Comparison of ENCODE assay signal across 24 mouse cellular contexts in genomic region chr3:33544161-33544560, GRCm38 (mm10).
DNase-seq lines count a peak whose midpoint lies in the region; ATAC-seq and TF ChIP-seq lines count a peak whose summit lies in the region.
"Had no signal": no experiment of that assay in that cellular context is flagged by ENCODE, and none has a peak within 500 bp of the region (broad histone marks: within the 10 kb centered on the region; RNA-seq: fewer than 3 reads in every experiment).

No protein-coding gene starts in this region.

- no peak overlapping the region for H3K4me3 ChIP-seq in liver, adult 2 months (ENCODE audit: insufficient read depth, low read depth, low read length)
- H3K4me3 ChIP-seq in liver, postnatal 0 days (ENCODE audit: low read depth, low read length): no peak overlapping the region
- H3K4me3 ChIP-seq: embryonic facial prominence, embryonic 10.5 days; embryonic facial prominence, embryonic 12.5 days; forebrain, embryonic 13.5 days; forebrain, embryonic 15.5 days had no signal

- 54% methylated on average over 1 of the region's 1 CpGs for WGBS in liver, adult 2 months
- WGBS in liver, postnatal 0 days (ENCODE audit: insufficient replicate concordance): 69% methylated on average over 1 of the region's 1 CpGs

- H3K9ac ChIP-seq in liver, adult 2 months (ENCODE audit: low read depth, low read length): no peak overlapping the region
- no peak overlapping the region for H3K9ac ChIP-seq in liver, postnatal 0 days (replicated peaks)
- H3K9ac ChIP-seq: embryonic facial prominence, embryonic 12.5 days; forebrain, embryonic 13.5 days; forebrain, embryonic 15.5 days had no signal

- no peak for TF ChIP-seq EP300 in liver, postnatal 0 days (IDR thresholded peaks at IDR 0.05; ENCODE audit: low read depth)

- H3K27ac ChIP-seq in liver, adult 2 months (replicated peaks; ENCODE audit: insufficient read depth, low read depth, low read length): no peak overlapping the region
- no peak overlapping the region for H3K27ac ChIP-seq in liver, postnatal 0 days (ENCODE audit: low read depth)
- H3K27ac ChIP-seq: embryonic facial prominence, embryonic 10.5 days; embryonic facial prominence, embryonic 12.5 days; forebrain, embryonic 13.5 days; forebrain, embryonic 15.5 days had no signal

- no peak for ATAC-seq in liver, postnatal 0 days
- ATAC-seq in inflammation-experienced regulatory T-cells, adult 6 months: no peak
- ATAC-seq: activated CD4-positive, CD25-positive, alpha-beta regulatory T cell, adult 4 months; CD4-positive, CD25-positive, alpha-beta regulatory T cell, adult 4 months; forebrain, embryonic 13.5 days; forebrain, embryonic 15.5 days; Patski had no signal

- no peaks in the 10 kb centered on the region for H3K36me3 ChIP-seq in liver, adult 2 months (ENCODE audit: control insufficient read depth, insufficient read depth, low read length)
- H3K36me3 ChIP-seq in liver, postnatal 0 days (replicated peaks; ENCODE audit: insufficient read depth, low read length): no peaks in the 10 kb centered on the region
- H3K36me3 ChIP-seq: embryonic facial prominence, embryonic 10.5 days; embryonic facial prominence, embryonic 12.5 days; forebrain, embryonic 15.5 days; G1E had no signal

- H3K79me2 ChIP-seq in liver, adult 2 months (ENCODE audit: control insufficient read depth, insufficient read depth, low read length): no peaks in the 10 kb centered on the region

- no peak overlapping the region for H3K4me2 ChIP-seq in liver, postnatal 0 days (ENCODE audit: low read depth, low read length)
- H3K4me2 ChIP-seq: embryonic facial prominence, embryonic 12.5 days; forebrain, embryonic 13.5 days; forebrain, embryonic 15.5 days had no signal

- no peaks in the 10 kb centered on the region for H3K27me3 ChIP-seq in liver, adult 2 months (ENCODE audit: control insufficient read depth, insufficient read depth, low read length)
- no peaks in the 10 kb centered on the region for H3K27me3 ChIP-seq in liver, postnatal 0 days (ENCODE audit: insufficient read depth, low read length)
- H3K27me3 ChIP-seq: CH12.LX; embryonic facial prominence, embryonic 12.5 days; forebrain, embryonic 13.5 days; forebrain, embryonic 15.5 days; Patski had no signal

- no peak for TF ChIP-seq CTCF in liver, adult 2 months (IDR thresholded peaks at IDR 0.05; ENCODE audit: low read depth, low read length)
- no peak for TF ChIP-seq CTCF in liver, postnatal 0 days (IDR thresholded peaks at IDR 0.05; ENCODE audit: low read depth)

- DNase-seq in layer of hippocampus, adult 11-12 months (ENCODE audit: low spot score): peak; percentile 17
- DNase-seq in layer of hippocampus, postnatal 25 days (ENCODE audit: extremely low spot score in 1 of 2, low spot score in 1 of 2): no peak
- DNase-seq in liver, adult 2 months (ENCODE audit: extremely low read depth, low read depth, low spot score): peak; percentile 14
- DNase-seq in liver, postnatal 0 days: no peak
- peak; percentile 20 for DNase-seq in layer of hippocampus, adult 9-10 months (ENCODE audit: low spot score)
- DNase-seq: adrenal gland, adult 8-10 months; adrenal gland, postnatal 14 days; adrenal gland, postnatal 36 days; B cell, adult 2 months; cerebellum, adult 11-12 months; cerebellum, adult 2 months; cerebellum, adult 9-10 months; cerebellum, postnatal 10 days; cerebellum, postnatal 25 days had no signal

- H3K9me3 ChIP-seq in liver, postnatal 0 days (ENCODE audit: low read length): no peaks in the 10 kb centered on the region
- H3K9me3 ChIP-seq: embryonic facial prominence, embryonic 10.5 days; embryonic facial prominence, embryonic 12.5 days; forebrain, embryonic 13.5 days; forebrain, embryonic 15.5 days; G1E had no signal

- no peak for TF ChIP-seq POLR2A in liver, adult 2 months (IDR thresholded peaks at IDR 0.05; ENCODE audit: extremely low read depth, insufficient read depth, low read length)

- H3K4me1 ChIP-seq in liver, adult 2 months (ENCODE audit: control insufficient read depth, insufficient read depth, low read length): no peaks in the 10 kb centered on the region
- no peaks in the 10 kb centered on the region for H3K4me1 ChIP-seq in liver, postnatal 0 days (ENCODE audit: insufficient read depth)
- H3K4me1 ChIP-seq: embryonic facial prominence, embryonic 10.5 days; embryonic facial prominence, embryonic 12.5 days; forebrain, embryonic 13.5 days; forebrain, embryonic 15.5 days had no signal

Comparison
In these comparisons a context has a peak if more than half of its experiments do, and no peak if none do; other contexts are left out.
1. DNase-seq: peak in layer of hippocampus, adult 11-12 months (single experiment), liver, adult 2 months (single experiment) and layer of hippocampus, adult 9-10 months (single experiment); none in layer of hippocampus, postnatal 25 days (0 of 2) and liver, postnatal 0 days (single experiment).